ENCODE assay signal across 11 mouse cellular contexts in the genomic region with DNA sequence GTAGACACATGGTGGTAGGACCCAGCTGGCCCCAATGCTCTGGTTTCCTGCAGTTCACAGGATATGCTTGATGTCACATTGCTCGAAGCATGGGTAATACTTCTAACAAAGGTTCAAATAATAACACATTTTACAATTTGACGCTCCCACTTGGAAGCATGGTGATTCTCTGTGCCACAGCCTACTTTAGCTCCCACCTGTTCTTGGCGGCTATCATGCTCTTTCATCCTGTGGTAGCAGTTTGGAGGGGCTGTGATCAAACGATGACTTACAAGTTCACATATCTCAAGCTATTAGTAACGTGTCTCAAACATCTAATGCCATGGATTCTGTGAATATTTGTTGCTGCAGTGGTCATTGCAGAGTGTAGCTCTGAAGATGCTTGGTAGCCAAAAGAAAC.
DNase-seq lines count a peak whose midpoint lies in the region; ATAC-seq and TF ChIP-seq lines count a peak whose summit lies in the region.
"Had no signal": no experiment of that assay in that cellular context is flagged by ENCODE, and none has a peak within 500 bp of the region (broad histone marks: within the 10 kb centered on the region; RNA-seq: fewer than 3 reads in every experiment).

No protein-coding gene starts in this region.

- no peak for DNase-seq in intestine, embryonic 14.5 days (ENCODE audit: low spot score)
- no peak for DNase-seq in midbrain, embryonic 10.5 days (ENCODE audit: low spot score)
- DNase-seq in layer of hippocampus, adult 9-10 months (ENCODE audit: low spot score), result no peak
- DNase-seq: cerebellum, postnatal 36 days; gastrocnemius, postnatal 10 days had no signal

- H3K4me3 ChIP-seq in intestine, embryonic 14.5 days (ENCODE audit: low read depth, low read length), result no peak overlapping the region; the same call in 1 of the 2 replicates
- no peak overlapping the region for H3K4me3 ChIP-seq in intestine, embryonic 16.5 days (ENCODE audit: low read length)
- no peak overlapping the region for H3K4me3 ChIP-seq in neural tube, embryonic 14.5 days (ENCODE audit: low read depth, low read length)
- no peak overlapping the region for H3K4me3 ChIP-seq in neural tube, embryonic 15.5 days (replicated peaks)
- H3K4me3 ChIP-seq in intestine, postnatal 0 days (ENCODE audit: low read depth, low read length), result no peak overlapping the region
- H3K4me3 ChIP-seq in midbrain, embryonic 10.5 days, result no peak overlapping the region
- H3K4me3 ChIP-seq: hindbrain, embryonic 15.5 days; liver, embryonic 15.5 days had no signal

- no peak for TF ChIP-seq CTCF in intestine, postnatal 0 days (IDR thresholded peaks at IDR 0.05; ENCODE audit: low read depth)

- no peak overlapping the region for H3K9ac ChIP-seq in intestine, embryonic 14.5 days (ENCODE audit: low read length)
- no peak overlapping the region for H3K9ac ChIP-seq in intestine, embryonic 16.5 days (ENCODE audit: low read depth, low read length)
- no peak overlapping the region for H3K9ac ChIP-seq in neural tube, embryonic 14.5 days (replicated peaks; ENCODE audit: low read depth, low read length)
- no peak overlapping the region for H3K9ac ChIP-seq in neural tube, embryonic 15.5 days (replicated peaks)
- 0 out of 2 replicates have a peak overlapping the region, but pooled peaks have one; percentile 12 for H3K9ac ChIP-seq in intestine, postnatal 0 days (ENCODE audit: low read depth, low read length)
- H3K9ac ChIP-seq: hindbrain, embryonic 15.5 days; liver, embryonic 15.5 days had no signal

- no peaks in the 10 kb centered on the region for H3K27me3 ChIP-seq in intestine, embryonic 14.5 days (replicated peaks; ENCODE audit: control insufficient read depth, insufficient read depth, low read length)
- H3K27me3 ChIP-seq in intestine, embryonic 16.5 days (replicated peaks; ENCODE audit: control insufficient read depth, insufficient read depth, low read length), result no peaks in the 10 kb centered on the region
- no peaks in the 10 kb centered on the region for H3K27me3 ChIP-seq in neural tube, embryonic 14.5 days (ENCODE audit: control insufficient read depth, insufficient read depth, low read length)
- H3K27me3 ChIP-seq in neural tube, embryonic 15.5 days (replicated peaks), result no peaks in the 10 kb centered on the region
- H3K27me3 ChIP-seq in intestine, postnatal 0 days (replicated peaks; ENCODE audit: control insufficient read depth, insufficient read depth, low read length), result no peaks in the 10 kb centered on the region
- peaks cover 46% of the 10 kb centered on the region for H3K27me3 ChIP-seq in midbrain, embryonic 10.5 days (ENCODE audit: low read depth, poor library complexity, severe bottlenecking)
- H3K27me3 ChIP-seq: liver, embryonic 15.5 days had no signal

- no peaks in the 10 kb centered on the region for H3K9me3 ChIP-seq in intestine, embryonic 14.5 days (ENCODE audit: control insufficient read depth, low read length)
- no peaks in the 10 kb centered on the region for H3K9me3 ChIP-seq in intestine, embryonic 16.5 days (ENCODE audit: control insufficient read depth, low read length)
- no peaks in the 10 kb centered on the region for H3K9me3 ChIP-seq in neural tube, embryonic 14.5 days (ENCODE audit: control insufficient read depth, low read length)
- no peaks in the 10 kb centered on the region for H3K9me3 ChIP-seq in neural tube, embryonic 15.5 days (replicated peaks)
- no peaks in the 10 kb centered on the region for H3K9me3 ChIP-seq in intestine, postnatal 0 days (ENCODE audit: control insufficient read depth)
- no peaks in the 10 kb centered on the region for H3K9me3 ChIP-seq in midbrain, embryonic 10.5 days (replicated peaks)
- H3K9me3 ChIP-seq: hindbrain, embryonic 15.5 days; liver, embryonic 15.5 days had no signal

- H3K4me1 ChIP-seq in intestine, embryonic 14.5 days (replicated peaks; ENCODE audit: control insufficient read depth, insufficient read depth, low read length), result peaks cover 46% of the 10 kb centered on the region
- peaks cover 44% of the 10 kb centered on the region for H3K4me1 ChIP-seq in intestine, embryonic 16.5 days (ENCODE audit: control insufficient read depth, insufficient read depth, low read length)
- H3K4me1 ChIP-seq in neural tube, embryonic 14.5 days (ENCODE audit: control insufficient read depth, insufficient read depth, low read length), result peaks cover 7% of the 10 kb centered on the region; the same call in 1 of the 2 replicates
- peaks cover 33% of the 10 kb centered on the region for H3K4me1 ChIP-seq in neural tube, embryonic 15.5 days
- H3K4me1 ChIP-seq in intestine, postnatal 0 days (replicated peaks; ENCODE audit: control insufficient read depth, insufficient read depth, low read length), result peaks cover 21% of the 10 kb centered on the region
- peaks cover 56% of the 10 kb centered on the region for H3K4me1 ChIP-seq in midbrain, embryonic 10.5 days

- H3K36me3 ChIP-seq in intestine, embryonic 14.5 days (ENCODE audit: control insufficient read depth, insufficient read depth, low read length), result 0 out of 2 replicates have a peak, but pooled peaks cover 7% of the 10 kb centered on the region
- H3K36me3 ChIP-seq in intestine, embryonic 16.5 days (ENCODE audit: control insufficient read depth, insufficient read depth, low read length), result peaks cover 4% of the 10 kb centered on the region; the same call in 1 of the 2 replicates
- no peaks in the 10 kb centered on the region for H3K36me3 ChIP-seq in neural tube, embryonic 14.5 days (ENCODE audit: control insufficient read depth, insufficient read depth, low read length)
- no peaks in the 10 kb centered on the region for H3K36me3 ChIP-seq in neural tube, embryonic 15.5 days
- H3K36me3 ChIP-seq in intestine, postnatal 0 days (ENCODE audit: control insufficient read depth, insufficient read depth), result peaks cover 5% of the 10 kb centered on the region; the same call in 1 of the 2 replicates
- peaks cover 4% of the 10 kb centered on the region for H3K36me3 ChIP-seq in midbrain, embryonic 10.5 days
- H3K36me3 ChIP-seq: hindbrain, embryonic 15.5 days; liver, embryonic 15.5 days had no signal

- 52% methylated on average over 5 of the region's 5 CpGs for WGBS in intestine, embryonic 14.5 days
- 54% methylated on average over 5 of the region's 5 CpGs for WGBS in intestine, embryonic 16.5 days
- 75% methylated on average over 5 of the region's 5 CpGs for WGBS in neural tube, embryonic 14.5 days
- WGBS in neural tube, embryonic 15.5 days, result 75% methylated on average over 5 of the region's 5 CpGs
- 47% methylated on average over 5 of the region's 5 CpGs for WGBS in intestine, postnatal 0 days
- 82% methylated on average over 5 of the region's 5 CpGs for WGBS in midbrain, embryonic 10.5 days

- no peak for ATAC-seq in intestine, embryonic 14.5 days (replicated peaks; ENCODE audit: low FRiP score, low TSS enrichment, low read depth)
- no peak for ATAC-seq in intestine, embryonic 16.5 days
- ATAC-seq in neural tube, embryonic 14.5 days (ENCODE audit: low read depth), result no peak
- ATAC-seq in neural tube, embryonic 15.5 days (ENCODE audit: low FRiP score), result no peak
- no peak for ATAC-seq in intestine, postnatal 0 days

- peak overlapping the region; percentile 54 for H3K4me2 ChIP-seq in intestine, embryonic 14.5 days (ENCODE audit: low read length)
- H3K4me2 ChIP-seq in intestine, embryonic 16.5 days (ENCODE audit: low read depth, low read length), result no peak overlapping the region
- peak overlapping the region; percentile 17; the same call in 1 of the 2 replicates for H3K4me2 ChIP-seq in neural tube, embryonic 14.5 days (ENCODE audit: low read depth, low read length)
- no peak overlapping the region for H3K4me2 ChIP-seq in neural tube, embryonic 15.5 days
- H3K4me2 ChIP-seq in intestine, postnatal 0 days (replicated peaks; ENCODE audit: low read depth), result peak overlapping the region; percentile 70
- H3K4me2 ChIP-seq: hindbrain, embryonic 15.5 days; liver, embryonic 15.5 days had no signal

- peak overlapping the region; percentile 76 for H3K27ac ChIP-seq in intestine, embryonic 14.5 days (ENCODE audit: low read depth)
- no peak overlapping the region for H3K27ac ChIP-seq in intestine, embryonic 16.5 days (ENCODE audit: low read length)
- no peak overlapping the region for H3K27ac ChIP-seq in neural tube, embryonic 14.5 days (ENCODE audit: low read depth, low read length)
- no peak overlapping the region for H3K27ac ChIP-seq in neural tube, embryonic 15.5 days (replicated peaks)
- H3K27ac ChIP-seq in intestine, postnatal 0 days (ENCODE audit: low read depth, low read length), result peak overlapping the region; percentile 71; the same call in 1 of the 2 replicates
- H3K27ac ChIP-seq in midbrain, embryonic 10.5 days (replicated peaks), result no peak overlapping the region
- H3K27ac ChIP-seq: hindbrain, embryonic 15.5 days; liver, embryonic 15.5 days had no signal

Comparison
In these comparisons a context has a peak if more than half of its experiments do, and no peak if none do; other contexts are left out.
1. H3K27ac ChIP-seq: peak in intestine, embryonic 14.5 days (single experiment) and intestine, postnatal 0 days (single experiment); none in intestine, embryonic 16.5 days (single experiment), neural tube, embryonic 14.5 days (single experiment), neural tube, embryonic 15.5 days (single experiment) and midbrain, embryonic 10.5 days (single experiment).
2. H3K4me2 ChIP-seq: peak in intestine, embryonic 14.5 days (single experiment), neural tube, embryonic 14.5 days (single experiment) and intestine, postnatal 0 days (single experiment); none in intestine, embryonic 16.5 days (single experiment) and neural tube, embryonic 15.5 days (single experiment).